Mouse (Mus musculus) gastrocnemius, postnatal 36 days (tissue): ENCODE measurements at regions not wholly inside any gene's neighbourhood (a gene's known extent, or its start where the extent isn't known, plus 50 kb on each side); places are given as distances from the start of the nearest gene placed in this dataset.

Experiments used
- DNase-seq, 2 experiments: peaks; one replicate each; pipeline ENCODE4 v3.0.0; 2022
- intact Hi-C: fragments of 180-260 bp; cut with DNase I; formaldehyde crosslinking; loops from one replicate; pipeline ENCODE4 v1.15.1; 2025

DNA sequence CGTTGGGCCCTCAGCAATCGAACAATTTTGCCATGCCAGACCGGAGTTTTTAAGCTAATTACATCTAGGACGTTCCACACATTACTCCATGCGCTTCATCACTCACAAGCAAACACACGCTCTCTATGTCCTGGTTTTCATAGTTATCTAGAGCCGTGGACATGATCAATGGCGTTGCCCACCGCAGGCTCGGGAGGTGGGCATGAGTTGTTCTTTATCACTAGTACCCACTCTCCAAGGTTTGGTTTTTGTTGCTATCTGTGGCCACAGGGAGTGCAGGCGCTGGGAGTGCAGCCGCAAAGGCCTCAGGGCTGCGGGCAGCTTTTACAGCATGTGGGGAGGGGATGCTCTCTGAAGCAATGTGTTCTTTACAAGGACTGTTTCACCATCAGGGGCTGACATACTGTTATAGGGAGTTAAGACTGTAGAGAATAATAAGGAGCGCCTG is 226.8 kb downstream of the Ankrd50 start:
- DNase-seq = no peak
- intact Hi-C loops = loop anchor here (10.0 kb wide), 1 partner anchor 227 kb away; the partner anchor contains the start of gene Ankrd50

DNA sequence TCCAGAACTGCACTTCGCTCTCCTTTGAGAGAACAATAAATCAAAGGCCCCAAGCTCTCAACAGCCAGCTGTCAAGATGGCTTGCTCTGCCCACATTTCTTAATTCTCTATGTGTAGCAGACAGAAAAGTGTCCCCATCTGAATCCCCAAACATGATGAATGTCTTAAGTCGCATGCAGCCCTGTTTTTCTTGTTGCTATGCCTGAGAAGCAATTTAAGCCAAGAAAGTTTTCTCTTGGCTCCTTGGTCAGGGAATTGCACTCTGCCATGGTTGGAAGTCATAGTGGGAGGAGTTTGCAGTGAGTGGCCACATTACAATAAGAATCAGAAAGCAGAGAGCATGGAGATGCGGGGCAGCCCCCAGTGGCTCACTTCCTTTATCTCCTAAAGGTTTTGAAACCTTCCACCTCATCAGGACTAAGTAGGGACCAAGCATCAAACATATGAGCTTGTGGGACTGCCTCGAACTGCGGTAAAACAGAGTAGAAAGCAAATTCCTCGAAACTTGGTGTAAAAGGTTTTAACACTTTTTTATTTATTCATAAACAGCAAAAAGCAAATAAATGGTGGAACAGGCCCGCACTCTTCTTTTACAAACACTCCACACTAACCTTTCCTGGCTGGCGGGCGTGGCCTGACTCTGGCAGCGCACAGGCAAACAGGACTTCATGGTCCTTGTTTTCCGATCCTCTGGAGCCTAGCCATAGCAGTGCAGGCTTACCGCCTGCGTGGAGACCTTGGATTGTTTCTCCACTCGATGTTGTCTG is 227.4 kb downstream of the Ankrd50 start:
- no peak for DNase-seq
- intact Hi-C loops = loop anchor here (10.0 kb wide), 1 partner anchor 228 kb away; the partner anchor contains the start of gene Ankrd50

DNA sequence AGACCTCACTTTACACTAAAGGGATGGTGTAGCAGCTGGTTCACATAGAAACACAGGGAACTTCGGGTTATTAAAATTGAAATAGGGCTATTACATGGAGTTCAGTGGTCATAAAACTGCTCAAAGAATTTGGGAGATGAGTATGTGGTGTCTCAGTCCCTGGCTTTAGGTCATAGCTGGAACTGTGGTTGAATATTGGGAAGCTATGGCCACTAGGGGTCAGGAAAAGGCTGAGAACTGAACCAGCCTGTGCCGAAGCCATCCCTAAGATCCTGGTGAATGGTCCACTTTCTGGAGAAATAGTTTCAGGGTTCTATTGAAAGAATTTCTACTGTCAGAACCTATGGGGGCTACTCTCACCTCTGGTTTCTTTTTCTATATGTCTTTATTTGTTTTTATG is 229.0 kb downstream of the Ankrd50 start:
- intact Hi-C loops = loop anchor here (2.0 to 10.0 kb wide), 2 partner anchors 229 to 595 kb away; partner anchors contain the start of gene Ankrd50
- DNase-seq = peak in 1 of 2 experiments; percentile 51

GRCm38 (mm10) chr3:38254896-38255295 is 229.7 kb downstream of the Ankrd50 start:
- intact Hi-C loops = loop anchor here (2.0 to 10.0 kb wide), 2 partner anchors 230 to 596 kb away; partner anchors contain the start of gene Ankrd50
- peak; percentile 58 to 75 for DNase-seq

- no peak for DNase-seq
- intact Hi-C loops = loop anchor here (10.0 kb wide), 1 partner anchor 233 kb away; the partner anchor contains the start of gene Ankrd50
Measured at GRCm38 (mm10) chr3:38251592-38251991, 233.1 kb downstream of the Ankrd50 start.

- intact Hi-C loops = loop anchor here (10.0 kb wide), 1 partner anchor 234 kb away; the partner anchor contains the start of gene Ankrd50
- DNase-seq = no peak
Measured at GRCm38 (mm10) chr3:38250552-38250951, 234.1 kb downstream of the Ankrd50 start.

GRCm38 (mm10) chr3:38248941-38249340 is 235.7 kb downstream of the Ankrd50 start:
- intact Hi-C loops = no loop called here
- DNase-seq = no peak

DNA sequence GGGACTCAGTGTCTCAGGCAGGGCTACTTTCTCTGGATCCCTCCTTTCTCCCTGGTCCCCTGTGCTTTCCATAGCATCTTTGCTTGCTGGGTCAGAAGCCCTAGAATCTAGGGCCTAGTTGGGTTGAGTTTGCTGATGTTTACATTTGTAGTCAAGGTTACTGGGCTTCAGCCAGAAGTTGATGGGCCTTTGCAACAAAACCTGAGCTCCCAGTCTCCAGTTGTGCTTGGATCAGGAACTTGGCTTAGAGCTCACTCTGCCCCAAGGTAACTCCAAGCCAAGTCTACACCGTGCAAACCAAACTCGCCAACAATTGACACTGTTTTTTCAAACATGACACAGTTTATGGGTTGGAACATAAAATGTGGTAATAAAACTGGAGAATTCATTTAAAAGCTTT is 238.2 kb downstream of the Ankrd50 start:
- no peak for DNase-seq
- intact Hi-C loops = no loop called here

GRCm38 (mm10) chr3:38243209-38243608 is 241.4 kb downstream of the Ankrd50 start:
- DNase-seq = no peak
- intact Hi-C loops = no loop called here

- intact Hi-C loops = no loop called here
- no peak for DNase-seq
Measured at GRCm38 (mm10) chr3:38237616-38238015, 247.0 kb downstream of the Ankrd50 start.

- intact Hi-C loops = no loop called here
- DNase-seq = peak in 1 of 2 experiments; percentile 27
Measured at GRCm38 (mm10) chr3:38235736-38236083, 248.9 kb downstream of the Ankrd50 start.

DNA sequence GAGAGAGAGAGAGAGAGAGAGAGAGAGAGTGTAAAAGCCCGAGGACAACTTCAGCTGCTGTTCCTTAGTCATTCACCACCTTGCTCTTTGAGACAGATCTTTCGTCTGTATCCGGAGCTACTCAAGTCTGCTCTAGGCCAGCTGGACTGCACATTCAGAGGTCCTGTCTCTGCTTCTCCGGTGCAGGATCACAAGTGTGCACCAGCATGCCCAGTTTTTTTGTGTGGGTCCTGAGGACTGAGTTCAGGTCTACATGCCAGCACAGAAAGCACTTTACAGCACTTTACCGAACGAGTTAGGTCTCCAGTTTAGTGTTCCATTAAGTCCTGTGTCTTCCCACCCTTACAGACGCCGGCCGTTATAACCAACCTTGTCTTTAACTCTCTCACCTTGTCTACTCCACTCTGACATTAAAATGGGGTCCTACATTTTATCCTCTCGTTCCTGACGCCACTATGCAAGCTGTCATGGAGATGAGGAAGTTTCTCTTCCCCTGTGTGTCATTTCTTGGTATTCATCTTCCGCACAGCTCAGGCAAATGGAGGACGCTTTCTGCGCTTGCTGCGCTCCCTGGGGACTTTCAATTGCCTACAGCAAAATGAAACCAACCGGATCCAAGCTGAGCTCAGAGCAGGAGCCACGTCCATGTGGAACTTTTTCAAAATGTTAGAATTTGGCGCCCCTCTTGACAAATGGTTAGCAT is 249.5 kb downstream of the Ankrd50 start:
- intact Hi-C loops = no loop called here

DNA sequence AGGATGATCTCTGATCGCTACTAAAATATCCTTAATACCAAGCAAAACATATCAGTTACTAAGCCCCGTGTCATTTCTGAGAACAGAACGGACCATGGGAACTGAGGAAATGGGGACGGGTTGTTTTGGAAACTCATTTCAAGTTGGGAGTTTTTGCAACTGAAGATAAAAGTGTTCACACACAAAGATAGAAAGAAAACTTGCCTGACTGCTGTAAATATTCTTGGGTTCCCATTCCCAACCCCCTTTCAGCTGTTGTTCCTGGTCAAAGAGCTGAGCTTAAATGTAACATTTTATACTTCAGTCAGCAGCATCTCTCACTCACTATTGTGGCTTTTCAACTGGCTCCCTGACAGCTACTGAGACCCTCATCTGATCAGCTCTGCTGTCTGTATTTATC is 250.1 kb downstream of the Ankrd50 start:
- intact Hi-C loops = no loop called here
- no peak for DNase-seq

More for the DNA sequence above, 249.5 kb downstream of the Ankrd50 start:
- no peak for DNase-seq

DNA sequence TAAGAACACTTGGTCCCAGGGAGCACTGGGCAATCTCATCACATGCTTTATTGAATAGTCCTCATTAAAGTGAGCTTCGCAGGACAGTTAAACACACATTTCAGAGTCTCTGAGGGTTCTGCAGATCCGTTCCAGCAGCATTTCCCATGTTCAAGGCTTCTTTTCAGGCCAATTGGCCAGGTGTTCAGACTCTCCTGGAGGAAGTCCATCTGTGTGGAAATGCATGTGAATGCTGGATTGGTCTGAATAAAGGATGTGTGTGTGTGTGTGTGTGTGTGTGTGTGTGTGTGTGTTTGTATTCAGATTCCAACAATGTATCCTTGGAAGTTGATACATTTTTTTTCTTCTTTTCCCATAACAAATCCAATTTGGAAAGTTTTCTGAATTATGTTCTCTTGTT is 250.6 kb downstream of the Ankrd50 start:
- no peak for DNase-seq
- intact Hi-C loops = no loop called here

DNA sequence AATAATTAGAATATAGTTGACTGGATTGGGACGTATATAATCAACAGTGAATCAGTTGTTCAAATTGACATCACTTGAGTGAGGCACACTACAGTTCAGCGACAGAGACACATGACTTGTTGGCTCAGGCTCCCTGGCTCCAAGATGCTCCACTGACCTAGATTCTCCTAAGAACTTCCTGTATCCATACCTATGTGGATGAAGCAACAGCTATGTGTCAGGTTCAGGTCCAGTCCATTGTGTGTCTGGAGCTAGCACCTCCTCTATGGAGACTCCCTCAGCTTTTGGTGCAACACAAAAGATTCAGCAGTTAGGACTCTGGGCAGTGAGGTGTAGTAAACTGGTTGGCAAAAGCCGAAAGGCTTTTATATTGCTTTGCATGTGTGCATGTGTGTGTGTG is 251.6 kb downstream of the Ankrd50 start:
- DNase-seq = no peak
- intact Hi-C loops = no loop called here

- intact Hi-C loops = no loop called here
- peak; percentile 56 to 76 for DNase-seq
Measured at GRCm38 (mm10) chr3:38232111-38233076, 252.2 kb downstream of the Ankrd50 start.

DNA sequence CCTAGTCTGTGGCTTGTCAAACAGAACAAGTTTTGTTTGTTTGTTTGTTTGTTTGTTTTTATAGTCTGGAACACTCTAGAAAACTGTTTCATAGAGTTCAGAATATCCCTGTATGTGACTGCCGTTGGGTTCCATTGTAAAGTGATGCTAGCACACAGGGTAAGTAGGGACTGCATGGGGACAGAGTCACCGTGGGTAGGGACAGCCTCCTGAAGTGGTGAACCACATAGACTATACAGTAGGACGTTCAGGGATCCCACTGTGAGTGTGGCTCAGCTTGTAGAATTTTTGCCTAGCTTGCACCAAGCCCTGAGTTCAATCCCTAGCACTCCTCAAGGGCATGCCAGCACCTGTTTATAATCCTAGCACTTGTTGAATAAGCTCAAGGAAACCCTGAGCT is 253.1 kb downstream of the Ankrd50 start:
- no peak for DNase-seq

DNA sequence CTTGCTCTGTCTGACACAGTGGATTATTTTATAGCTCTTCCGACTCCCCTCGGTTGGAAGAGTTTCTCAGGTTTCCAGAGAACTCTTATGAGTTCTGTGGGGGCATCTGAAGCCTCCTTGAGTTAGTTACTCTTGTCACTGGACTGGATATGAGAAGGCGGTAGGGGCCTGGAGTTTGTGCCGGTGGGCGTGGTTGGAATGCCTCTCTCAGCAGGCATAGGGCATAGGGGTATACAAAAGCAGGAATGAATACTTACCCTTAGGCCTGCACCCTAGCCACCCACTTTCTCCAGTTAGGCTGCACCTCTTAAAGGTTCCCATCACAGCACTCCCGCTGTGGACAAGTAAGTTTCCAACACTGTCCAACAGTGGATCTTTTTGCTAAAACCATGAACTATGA is 253.8 kb downstream of the Ankrd50 start:
- DNase-seq = no peak
- intact Hi-C loops = no loop called here

More for the DNA sequence above, 253.1 kb downstream of the Ankrd50 start:
- intact Hi-C loops = no loop called here

DNA sequence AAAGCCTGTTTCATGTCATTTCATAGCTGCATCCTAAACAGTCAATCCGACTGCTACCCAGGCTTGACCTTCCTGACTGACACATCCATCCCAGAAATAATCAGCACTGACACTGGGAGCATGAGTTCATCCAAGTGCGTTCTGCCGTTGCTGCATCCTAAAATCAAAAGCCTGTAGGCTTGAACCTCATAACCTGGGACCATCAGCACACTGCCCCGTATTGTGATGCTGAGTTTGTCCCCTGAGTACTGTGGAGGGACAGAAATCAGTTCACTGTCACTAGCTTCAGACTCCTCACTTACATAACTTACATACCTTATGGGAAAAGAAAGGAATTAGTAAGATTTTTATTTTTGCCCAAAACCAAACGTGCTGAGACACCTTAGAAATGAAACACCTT is 255.0 kb downstream of the Ankrd50 start:
- intact Hi-C loops = no loop called here
- no peak for DNase-seq

- no peak for DNase-seq
- intact Hi-C loops = no loop called here
Measured at GRCm38 (mm10) chr3:38229051-38229450, 255.6 kb downstream of the Ankrd50 start.
